Mouse (Mus musculus) A20 (cell line): ENCODE measurements around the gene Guca2a.
"Not testable (repeated sequence)": the region's sequence is repeated elsewhere in the genome, so short reads cannot be mapped to it uniquely, and the experiment has no call there.

Source experiments
- DNase-seq: peaks from one replicate; pipeline ENCODE4 v3.0.0-alpha.2; 2011; ENCODE audit warnings: low read depth, low spot score

The Guca2a gene

GRCm38 (mm10) chr4:119637176-119637845 is at the start of gene Guca2a:
TSS of gene Guca2a (plus strand) at chr4:119637704.
- no peak for DNase-seq

DNA sequence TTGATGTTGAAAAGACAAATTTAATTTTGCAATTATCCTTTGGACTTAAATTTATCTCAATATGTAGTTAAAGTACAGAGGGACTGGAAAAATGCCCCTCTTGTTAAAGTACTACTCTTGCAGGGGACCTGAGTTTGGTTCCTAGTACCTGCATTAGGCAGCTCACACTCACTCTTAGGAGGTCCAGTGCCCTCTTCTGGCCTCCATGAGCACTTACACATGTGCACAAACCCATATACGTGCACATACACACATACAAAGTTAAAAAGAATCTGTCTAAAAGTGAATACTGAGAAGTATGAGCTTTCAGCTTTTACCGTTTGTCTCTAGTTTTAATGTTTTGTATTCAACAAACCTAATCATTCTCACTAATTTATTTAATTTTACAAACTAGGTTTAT is 49.5 kb upstream of the Guca2a start:
- DNase-seq = peak; percentile 42

DNA sequence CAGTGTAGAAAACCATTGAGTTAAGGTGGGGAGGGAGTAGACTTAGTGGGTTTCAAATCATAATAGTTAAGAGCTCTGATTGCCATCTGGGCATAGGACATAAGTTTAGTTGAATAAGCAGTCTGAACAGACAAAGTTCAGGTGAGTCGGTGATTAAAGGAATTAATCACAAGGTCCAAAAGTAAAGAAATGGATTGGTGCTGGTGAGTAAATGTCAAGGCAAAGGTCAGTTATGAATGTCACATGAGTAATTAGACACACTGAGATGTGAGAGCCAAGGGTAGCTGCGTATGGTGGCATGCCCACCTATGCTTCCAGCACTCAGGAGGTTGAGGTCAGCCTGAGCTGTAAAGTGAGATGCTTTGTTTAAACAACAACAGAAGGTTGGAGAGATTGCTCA is 48.1 kb upstream of the Guca2a start:
- DNase-seq = no peak

GRCm38 (mm10) chr4:119590027-119590426 is 47.5 kb upstream of the Guca2a start:
- DNase-seq = no peak

- DNase-seq = no peak
Measured at GRCm38 (mm10) chr4:119592479-119592878, 45.0 kb upstream of the Guca2a start.

DNA sequence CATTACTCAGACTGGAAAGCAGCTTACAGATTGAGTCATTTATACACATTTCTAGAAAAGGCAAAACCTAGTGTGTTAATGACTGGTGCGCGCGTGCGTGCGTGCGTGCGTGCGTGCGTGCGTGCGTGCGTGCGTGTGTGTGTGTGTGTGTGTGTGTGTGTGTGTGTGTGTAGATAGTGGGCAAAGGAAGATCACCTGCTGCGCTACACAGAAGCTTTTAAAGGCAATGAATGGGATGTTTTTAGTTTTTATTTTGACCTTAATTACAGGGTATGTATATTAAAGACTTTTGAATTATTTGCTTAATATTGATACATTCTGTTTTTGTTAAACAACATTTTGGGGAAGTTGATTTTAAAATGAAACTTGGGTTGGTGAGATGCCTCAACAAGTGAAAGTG is 43.2 kb upstream of the Guca2a start:
- DNase-seq = peak; percentile 67

DNA sequence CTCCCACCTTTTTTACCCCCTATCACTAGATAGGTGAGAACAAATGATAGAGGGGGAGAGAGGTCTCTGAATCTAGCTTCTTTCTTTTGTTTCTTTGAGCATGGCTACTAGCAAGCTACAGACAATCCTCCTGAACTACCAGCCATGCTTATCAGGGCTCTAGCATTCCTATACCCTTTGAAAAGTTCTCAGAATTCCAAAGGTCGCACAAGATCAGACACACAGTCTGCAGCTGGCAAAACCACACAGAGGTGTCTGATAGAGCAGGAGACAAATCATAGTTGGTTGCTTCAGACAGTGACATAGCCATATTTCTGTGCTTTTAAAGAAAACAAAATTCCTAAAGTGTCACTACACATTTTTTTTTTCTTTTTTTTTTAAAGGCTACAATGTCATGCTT is 37.9 kb upstream of the Guca2a start:
- DNase-seq = no peak

DNA sequence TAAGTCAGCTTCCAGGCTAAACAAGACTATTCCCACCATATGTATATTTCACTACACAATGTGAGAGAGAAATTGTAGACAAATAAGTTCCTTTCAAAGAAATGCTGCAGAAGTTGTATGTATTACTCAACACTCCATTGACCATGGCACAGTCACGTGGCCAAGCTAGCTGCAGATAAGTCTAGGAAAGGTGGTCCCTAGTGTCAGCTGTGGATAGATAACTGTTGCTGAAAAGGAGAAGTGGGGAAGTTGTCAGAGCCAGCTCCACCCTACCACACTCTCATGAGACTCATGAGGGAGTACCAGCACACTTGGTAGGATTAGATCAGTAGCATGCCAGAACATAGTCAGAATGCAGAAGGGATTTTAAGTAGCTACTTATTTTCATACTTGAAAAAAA is 28.0 kb upstream of the Guca2a start:
- peak; percentile 63 for DNase-seq

DNA sequence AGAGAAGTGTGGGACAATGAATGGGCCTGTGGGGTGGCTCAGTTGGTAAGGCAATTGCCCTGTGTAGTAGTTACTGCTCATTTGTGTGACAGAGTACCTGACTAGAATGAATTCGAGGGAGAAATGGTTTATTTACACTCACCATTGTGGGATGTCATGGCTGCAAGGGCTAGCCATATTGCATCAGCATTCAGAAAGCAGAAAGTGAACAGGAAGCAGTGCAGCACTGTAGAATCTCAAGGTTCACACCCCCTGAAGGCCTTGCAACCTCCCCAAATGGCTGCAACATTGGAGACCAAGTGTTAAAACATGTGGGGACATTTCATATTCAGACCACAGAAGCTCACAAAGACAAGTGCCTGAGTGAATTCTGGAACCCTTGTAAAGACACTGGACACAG is 23.4 kb upstream of the Guca2a start:
- DNase-seq = peak; percentile 45

DNA sequence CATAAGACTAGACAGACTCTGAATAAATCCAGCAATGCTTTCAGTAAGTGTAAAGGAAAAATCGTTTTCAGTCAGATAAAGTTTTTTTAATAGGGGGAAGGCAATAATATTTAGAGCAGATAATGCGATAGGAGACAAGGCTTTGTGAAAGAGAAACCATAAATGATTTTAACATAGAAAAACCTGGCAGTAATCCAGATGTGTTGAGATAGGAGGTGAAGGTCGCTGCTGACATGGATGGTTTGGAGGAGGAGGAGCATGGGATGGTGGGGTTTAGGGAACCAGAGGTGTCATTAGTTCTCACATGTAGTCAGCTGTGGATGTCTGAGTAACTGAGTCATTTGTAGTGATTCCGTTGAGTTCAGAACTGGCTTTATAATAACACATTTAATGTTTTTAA is 22.8 kb upstream of the Guca2a start:
- DNase-seq = no peak

- no peak for DNase-seq
Measured at GRCm38 (mm10) chr4:119626081-119626645, 11.3 kb upstream of the Guca2a start.

DNA sequence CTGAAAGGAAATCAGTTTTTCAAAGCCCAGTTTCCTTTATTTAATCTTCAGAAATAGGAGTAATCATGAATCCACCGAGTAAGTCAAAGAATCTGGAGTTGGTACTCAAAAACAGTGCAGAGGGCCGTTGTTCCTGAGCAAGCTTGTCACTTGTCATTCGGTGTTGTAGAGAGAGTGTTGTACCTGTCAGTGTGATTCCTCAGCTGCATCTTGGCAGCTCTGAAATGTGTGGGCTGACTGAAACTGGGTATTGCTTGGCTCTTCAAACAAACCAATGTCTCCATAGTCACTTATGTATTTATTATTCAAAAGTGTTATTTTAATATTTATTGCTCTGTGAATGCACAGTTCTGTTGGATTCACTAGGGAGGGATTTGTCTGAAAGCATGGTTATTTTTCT is 10.6 kb upstream of the Guca2a start:
- DNase-seq = no peak

DNA sequence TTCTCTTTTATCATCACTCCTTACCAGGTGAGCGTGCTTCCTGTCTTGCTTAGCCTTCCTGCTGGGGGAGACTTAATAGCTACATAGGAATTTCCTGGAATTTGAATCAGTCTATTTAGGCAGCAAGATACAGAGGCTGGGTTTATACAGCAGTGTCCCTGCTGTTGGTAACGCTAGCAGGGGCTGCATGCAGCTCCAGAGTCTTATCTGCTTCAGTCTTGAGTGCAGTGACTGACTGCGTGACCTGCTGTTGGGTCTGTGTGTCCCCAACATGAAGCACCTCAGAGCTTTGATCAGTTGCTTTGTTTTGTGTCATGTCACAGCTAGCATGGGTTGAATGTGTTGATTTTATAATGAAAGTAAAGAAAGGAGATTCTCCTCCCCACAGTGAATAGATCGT is 10.2 kb upstream of the Guca2a start:
- no peak for DNase-seq

DNA sequence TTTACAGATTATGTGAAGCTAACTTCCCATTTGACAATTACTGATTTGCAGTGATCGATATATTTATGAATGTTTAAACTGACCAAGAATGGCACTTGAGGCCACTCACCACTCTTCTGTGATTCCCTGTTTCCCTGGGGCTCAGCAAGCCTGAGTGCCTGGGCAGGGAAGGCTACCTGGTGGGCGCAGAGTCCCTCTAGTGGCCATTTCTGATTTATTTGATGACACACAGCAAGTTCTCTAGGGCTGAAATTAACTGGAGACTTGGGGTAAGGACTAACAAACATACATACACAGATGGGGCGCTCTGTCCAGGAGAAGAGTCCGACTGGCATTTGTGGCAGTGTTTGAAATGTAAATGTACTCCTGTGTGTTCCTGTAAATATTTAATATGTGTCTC is 9.1 kb upstream of the Guca2a start:
- DNase-seq = not testable (repeated sequence)

DNA sequence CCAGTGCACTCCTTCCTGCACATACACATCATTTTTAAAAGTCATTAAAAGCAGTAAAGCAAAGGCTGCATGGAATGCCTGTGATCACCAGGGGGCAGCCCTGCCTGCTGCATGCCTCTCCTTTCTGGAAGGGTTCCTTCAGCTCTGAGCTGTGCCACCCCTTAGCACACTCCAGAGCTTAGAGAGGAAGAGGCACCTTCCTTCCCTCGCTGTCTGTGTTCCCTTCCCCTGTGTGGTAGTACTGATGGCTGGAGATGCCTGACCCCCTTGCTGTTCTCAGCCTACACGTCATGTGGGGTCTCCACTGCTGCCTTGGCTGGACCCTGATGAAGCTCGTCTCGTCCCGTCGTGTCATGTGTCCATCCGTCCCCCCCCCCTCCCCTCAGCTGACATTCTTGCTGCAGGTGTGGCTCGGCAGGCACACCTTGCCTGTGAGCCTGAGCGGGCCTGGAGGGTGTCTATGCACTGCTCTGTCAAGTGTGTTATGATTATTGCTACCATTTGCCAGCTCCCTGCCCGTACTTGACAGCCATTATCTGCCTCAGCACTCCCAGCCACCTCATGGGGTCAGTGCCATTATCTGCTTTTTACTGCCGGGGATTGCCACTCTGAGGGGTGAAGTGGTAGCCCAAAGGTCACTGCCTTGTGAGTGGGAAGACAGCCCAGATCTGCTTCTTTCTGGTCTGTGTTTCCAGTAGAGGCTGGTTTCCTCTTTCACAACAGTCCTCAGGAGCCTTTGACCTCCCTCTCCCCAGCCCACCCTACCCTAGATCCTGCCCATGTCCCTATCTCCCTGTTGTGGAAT is 6.2 kb upstream of the Guca2a start:
- DNase-seq = peak; percentile 56

DNA sequence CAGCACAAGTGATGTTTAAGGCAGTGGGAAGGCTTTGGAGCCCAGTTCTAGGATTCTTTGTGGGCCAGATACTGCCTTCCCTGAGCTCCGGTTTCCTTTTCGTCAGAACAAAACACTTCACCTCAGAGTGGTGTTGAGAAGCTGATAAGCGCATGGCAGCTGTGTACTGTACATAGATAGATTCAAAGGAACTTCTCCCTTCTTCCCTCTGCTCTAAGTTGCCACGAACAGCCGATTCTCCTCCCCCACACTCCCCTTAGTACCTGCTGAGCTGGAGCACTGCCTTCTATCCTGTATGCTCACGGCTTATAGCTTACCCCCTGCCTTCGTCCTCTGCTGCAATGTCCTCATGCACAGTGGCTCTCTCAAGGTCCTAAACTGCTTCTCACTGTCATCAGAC is 4.8 kb upstream of the Guca2a start:
- no peak for DNase-seq

GRCm38 (mm10) chr4:119633342-119633741 is 4.2 kb upstream of the Guca2a start:
- no peak for DNase-seq

- DNase-seq = no peak
Measured at GRCm38 (mm10) chr4:119633948-119634347, 3.6 kb upstream of the Guca2a start.

- DNase-seq = no peak
Measured at GRCm38 (mm10) chr4:119634908-119635660, 2.4 kb upstream of the Guca2a start.

- no peak for DNase-seq
Measured at GRCm38 (mm10) chr4:119635686-119636085, 1.8 kb upstream of the Guca2a start.

DNA sequence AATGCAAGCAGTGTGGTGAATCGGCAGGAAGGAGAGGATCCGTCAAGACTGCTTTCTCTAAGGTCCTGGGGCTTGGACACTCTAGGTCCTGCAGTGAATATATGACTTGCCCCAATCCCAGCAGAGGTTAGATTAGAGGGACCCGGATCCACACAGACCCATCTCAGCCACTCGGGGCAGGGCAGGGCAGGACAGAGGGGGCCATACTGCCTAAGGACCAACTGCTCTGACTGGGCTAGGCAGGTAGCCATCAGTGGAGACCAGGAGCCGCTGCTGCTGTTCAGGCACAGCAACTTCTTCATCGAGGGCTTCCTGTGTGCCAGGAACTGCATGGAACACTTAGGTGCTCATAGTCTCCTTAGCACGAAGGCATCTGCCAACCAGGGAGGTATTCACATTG is 773 bp upstream of the Guca2a start:
- DNase-seq = no peak

- no peak for DNase-seq
Measured at GRCm38 (mm10) chr4:119637946-119638345, 442 bp downstream of the Guca2a start.
